Mouse (Mus musculus) heart, postnatal 10 days (tissue): ENCODE results near the gene B3galt1. TPM values are rescaled to one million over a fixed set of nuclear protein-coding genes. Genes with fewer than 3 reads are reported as not detected.

Source experiments
- DNase-seq, 2 experiments: peaks; one replicate each; pipeline ENCODE4 v3.0.0; 2021
- intact Hi-C: fragments of 180-260 bp; cut with DNase I; formaldehyde crosslinking; loops from one replicate; pipeline ENCODE4 v1.15.1; 2025
- total RNA-seq, 2 experiments: library from RNA; stranded (reverse); gene quantifications; 2 replicates each; pipeline ENCODE4 v1.2.3; 2021

B3galt1 gene
- total RNA-seq, 2 experiments from 2014 or later: 4.4 to 5.2 TPM

DNA sequence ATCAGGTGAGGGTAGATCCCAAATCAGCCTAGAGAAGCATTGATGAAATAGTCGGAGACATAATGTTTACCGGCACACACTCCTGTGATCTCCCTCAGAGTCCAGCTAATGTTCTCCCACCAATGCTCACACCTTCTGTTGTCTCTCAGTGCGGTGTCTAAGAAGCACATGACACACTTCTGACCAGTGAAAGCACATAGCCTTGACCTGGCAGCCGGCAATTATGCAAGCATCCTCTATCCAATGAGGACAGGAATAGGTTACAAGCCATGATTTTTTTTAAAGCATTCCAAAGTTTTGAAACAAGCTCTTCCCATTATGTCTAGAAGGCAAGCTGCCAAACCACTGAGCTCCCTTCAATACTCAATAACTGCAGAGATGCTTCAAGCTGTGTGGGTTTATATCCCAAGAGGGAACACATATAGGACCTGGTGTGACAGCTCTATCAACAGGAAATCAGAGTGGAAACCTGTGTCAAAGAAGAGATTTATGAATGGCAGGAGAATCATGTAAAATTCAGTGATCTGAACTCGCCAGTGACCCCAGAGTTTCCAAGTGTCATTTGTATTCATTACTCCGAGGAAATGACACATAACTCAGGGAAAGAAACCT is 456.0 kb downstream of the B3galt1 start:
- intact Hi-C loops: no loop called here

DNA sequence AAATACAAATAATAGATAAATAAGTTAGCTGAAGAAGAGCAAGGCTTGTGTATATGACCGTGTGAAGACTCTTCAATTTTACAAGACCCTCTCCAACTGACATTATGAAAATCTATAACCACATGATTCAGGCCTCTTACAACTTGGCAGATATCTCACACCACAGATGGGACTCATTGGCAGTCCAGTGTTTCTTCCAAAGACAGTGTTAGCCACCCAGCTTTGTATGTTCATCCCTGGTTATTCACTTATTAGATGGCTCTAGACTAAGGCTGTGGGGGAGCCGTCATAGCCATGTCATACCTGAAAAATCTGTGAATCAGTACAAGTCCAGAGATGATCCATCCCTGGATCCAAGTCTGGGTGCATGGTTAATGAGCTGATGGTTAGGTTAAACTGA is 463.1 kb downstream of the B3galt1 start:
- DNase-seq: no peak
- intact Hi-C loops: no loop called here

More for the DNA sequence above, 456.0 kb downstream of the B3galt1 start:
- no peak for DNase-seq

DNA sequence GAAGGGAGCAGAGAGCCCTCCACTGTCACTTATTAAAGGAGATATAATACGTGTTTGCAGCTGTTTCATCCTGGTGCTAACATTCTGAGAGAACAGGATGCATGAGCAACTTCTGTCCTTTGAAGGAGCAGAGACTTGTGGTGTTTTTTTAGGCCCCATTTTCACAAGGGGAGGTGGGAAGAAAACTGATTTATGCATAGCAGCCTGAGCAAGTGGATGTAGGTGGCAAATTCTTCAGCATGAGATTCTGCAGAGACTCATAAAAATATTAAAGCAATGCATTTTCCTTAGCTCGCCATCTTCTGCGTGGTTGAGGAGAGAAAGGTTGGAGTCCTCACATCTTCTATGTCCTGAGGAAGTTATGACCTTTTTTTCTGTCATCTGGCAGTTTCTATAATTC is 469.0 kb downstream of the B3galt1 start:
- no peak for DNase-seq
- intact Hi-C loops: no loop called here

DNA sequence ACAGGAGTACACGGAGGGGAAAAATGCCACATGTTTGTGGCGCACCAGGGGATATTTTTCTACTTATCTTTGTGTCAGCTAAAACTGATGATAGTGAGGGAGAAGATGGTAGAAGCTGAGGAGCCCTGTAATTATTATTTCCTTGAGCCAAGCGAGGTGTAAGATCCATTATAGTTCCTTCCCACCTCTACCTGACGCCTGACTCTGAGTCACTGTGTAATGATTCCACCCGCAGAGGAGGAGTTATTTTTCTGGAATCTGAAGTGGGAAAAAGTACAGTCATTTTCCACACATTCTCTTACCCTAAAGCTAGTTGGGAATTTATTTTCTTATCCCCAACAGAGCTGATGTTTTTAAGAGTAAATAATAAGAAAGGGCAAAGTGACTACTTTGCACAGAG is 475.1 kb downstream of the B3galt1 start:
- DNase-seq: no peak
- intact Hi-C loops: no loop called here

DNA sequence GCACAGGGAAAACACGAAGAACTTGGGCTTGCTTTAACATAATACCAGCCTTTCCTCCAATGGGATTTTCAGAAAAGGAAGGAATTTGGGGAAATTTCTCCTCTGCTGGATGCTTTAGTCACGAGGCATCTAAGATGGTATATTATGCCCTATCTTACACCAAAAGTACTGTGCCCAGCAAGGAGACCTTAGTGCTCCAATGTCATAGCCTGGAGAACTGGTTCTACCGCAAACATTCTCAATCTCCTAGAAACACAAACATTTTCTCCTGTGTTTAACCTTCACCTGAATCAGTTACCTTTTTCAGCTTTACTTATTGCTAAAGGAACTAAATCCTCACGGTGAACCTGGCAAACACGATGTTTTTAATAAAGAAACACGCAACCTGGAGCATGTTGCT is 486.8 kb downstream of the B3galt1 start:
- intact Hi-C loops: no loop called here
- DNase-seq: no peak

DNA sequence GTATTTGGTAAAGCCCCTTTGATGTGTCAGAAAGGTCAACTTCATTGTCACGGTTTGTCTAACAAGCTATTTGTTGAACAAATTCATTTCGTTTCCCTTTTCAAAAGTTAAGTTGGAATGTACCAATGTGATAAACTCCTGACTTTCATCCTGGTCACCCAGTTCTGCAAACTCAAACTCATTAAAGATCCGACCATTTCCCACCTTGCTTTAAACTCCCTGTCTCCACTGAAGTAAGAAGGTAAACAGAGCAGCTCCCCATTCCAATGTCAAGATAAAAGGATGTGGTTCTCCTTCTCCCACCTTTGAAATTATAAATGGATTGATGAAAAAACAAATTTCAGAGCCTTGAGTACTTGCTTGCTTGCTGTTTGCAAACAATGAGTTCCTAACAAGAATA is 487.6 kb downstream of the B3galt1 start:
- intact Hi-C loops: no loop called here
- no peak for DNase-seq

DNA sequence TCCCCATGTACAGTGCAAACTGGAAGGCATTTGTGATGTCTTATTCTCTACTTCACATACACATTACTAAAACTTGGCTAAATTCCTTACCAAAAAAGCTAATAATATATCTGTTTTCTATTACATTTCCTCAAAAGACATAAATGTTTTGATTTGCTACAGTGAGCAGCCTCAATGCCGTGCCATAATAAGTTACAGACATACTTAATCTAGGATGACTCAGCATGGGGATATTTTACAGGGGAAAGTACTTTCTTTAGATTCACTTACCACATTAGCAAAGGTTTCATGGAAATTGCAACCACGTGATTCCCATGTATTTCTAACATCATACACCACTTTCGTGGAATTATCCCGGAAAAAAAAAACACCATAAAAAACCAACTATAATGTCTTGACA is 495.7 kb downstream of the B3galt1 start:
- DNase-seq: no peak
- intact Hi-C loops: no loop called here

DNA sequence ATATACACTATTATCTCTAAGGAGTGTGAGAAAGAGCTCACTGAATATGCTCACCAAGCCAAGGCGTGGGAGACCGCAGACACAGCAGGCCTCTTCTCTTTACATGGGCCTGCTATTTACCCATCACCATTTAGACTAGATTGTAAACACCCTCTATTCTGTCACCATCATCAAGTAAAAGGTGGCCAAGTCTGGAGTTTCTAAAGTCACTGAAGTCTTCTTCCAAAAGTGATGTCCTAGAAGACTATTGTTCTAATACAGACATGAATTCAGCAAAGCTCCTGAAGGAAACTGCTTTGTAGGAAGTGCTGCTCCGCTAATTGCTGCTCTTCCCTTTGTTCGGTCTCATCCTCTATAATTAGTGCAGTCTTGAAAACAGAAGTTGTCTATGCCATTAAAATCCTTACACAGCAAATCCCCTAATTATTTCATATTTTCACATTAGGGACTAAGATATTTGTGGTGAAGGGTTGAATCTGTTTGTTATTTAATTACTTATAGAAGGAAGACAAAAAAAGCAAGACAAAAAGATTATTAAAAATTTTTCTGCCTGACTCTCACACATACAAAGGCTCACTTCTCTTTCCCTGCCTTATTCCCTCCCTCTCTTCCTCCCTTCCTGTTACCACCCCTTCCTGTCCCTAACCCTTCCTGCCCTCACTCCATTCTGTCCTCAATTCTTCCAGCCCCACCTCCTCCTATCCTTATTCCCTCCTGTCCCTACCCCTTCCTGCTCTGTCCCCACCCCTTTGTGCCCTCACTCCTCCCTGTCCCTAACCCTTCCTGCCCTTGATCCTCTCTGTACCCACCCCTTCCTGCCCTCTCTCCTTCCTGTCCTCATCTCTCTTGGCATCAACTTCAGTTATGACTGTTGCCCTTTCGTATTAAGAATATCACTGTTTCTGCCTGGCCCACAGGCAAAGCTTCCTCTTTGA is 514.0 kb downstream of the B3galt1 start:
- intact Hi-C loops: no loop called here
- DNase-seq: no peak

DNA sequence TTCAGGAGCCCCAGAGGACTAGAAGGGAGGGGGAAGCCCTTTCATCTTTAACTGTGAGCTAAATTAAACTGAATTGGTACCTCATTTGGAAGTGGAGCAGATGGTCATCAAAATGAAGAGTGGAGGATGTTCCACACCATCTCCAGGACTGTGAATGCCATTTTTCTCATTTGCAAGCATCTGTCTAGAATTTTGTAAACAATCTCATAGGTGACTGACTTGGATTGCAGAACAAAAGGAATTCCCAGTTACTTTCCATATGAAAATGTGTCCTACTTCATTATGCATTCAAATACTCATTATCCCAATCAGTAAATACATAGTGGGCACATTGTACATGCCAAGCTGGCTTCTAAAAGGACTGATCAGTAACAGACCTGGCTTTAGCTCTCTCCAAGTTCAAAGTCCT is 515.2 kb downstream of the B3galt1 start:
- intact Hi-C loops: no loop called here
- no peak for DNase-seq

DNA sequence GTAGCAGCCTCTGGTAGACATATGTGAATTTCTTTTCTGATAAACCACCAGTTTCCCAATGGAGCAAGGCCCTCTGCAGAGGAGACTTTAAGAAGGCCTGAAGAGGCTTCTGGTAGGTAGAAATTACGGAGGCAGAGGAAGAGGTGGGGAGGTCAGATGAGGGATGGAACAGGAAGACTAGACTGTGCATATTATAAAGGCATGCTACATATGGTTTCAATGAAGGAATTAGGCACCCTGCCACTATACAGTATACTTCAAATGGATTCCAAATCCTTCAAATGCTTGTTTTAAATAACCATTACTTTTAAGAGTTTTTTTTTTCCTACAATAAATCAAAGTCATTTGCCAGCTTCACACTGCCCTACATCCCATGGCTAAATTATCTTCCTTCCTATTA is 518.8 kb downstream of the B3galt1 start:
- intact Hi-C loops: no loop called here
- no peak for DNase-seq

DNA sequence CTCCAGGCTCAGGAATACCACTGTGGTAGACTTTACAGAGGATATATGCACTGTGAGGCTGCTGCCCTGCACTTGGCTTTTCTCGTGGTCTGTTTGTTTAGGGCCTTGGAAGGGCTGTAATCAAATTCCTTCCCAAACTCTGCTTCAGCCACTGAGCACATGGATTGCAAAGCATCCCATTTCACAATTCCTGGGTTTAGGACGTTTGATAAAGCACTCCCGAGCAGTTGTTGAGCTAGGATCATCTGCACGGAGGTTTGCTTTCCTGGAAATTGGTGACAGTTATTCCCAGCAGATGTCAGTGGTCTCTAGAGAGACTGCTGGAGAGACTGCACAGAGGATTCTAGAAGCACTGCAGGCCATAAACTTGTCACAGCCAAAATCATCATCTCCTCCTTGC is 520.4 kb downstream of the B3galt1 start:
- intact Hi-C loops: no loop called here
- DNase-seq: no peak

DNA sequence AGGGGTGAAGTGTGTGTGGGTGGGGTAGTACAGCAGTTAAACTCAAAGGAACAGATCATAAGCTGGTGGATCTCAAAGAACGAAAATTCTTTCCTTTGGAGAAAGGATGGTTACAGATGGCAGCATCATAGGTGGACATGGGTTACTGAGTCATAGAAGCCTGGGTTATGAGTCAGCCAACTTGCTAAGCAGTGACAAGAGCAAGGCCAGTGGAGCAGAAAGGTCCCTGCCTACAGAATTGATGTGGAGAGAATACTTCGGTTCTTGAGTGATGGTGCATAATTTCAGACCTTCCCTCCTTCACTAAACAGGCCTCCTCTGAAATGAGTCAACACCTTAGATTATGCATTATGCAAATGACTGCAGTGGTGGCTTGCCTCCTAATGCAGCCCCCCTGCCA is 525.9 kb downstream of the B3galt1 start:
- intact Hi-C loops: no loop called here
- no peak for DNase-seq

DNA sequence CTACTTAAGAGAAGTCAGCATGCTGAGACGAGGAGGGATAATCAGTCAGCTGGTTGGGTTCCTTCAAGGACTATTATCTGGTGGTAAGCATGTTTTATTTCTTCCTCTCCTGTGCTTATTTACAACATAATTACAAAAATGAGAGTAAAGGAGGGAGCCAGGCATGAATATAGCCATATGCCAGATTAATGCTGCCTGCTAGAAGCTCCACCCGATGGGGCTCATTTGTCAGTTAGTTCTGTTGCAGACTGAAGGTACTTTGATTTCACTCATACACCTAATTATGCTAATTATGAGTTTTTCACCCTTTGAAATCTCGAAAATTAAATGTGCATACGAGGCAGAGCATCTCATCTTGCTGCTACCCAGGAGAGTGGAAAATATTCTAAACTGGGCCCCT is 539.0 kb downstream of the B3galt1 start:
- DNase-seq: no peak
- intact Hi-C loops: no loop called here

DNA sequence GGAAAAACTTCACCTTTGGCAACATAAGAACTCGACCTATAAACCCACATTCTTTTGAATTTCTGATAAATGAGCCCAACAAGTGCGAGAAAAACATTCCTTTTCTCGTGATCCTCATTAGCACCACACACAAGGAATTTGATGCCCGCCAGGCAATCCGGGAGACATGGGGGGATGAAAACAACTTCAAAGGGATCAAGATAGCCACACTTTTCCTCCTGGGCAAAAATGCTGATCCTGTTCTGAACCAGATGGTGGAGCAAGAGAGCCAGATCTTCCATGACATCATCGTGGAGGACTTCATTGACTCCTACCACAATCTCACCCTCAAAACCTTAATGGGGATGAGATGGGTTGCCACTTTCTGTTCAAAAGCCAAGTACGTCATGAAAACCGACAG is 552.4 kb downstream of the B3galt1 start:
- intact Hi-C loops: loop anchor here (5.0 kb wide), 1 partner anchor 229 kb away; no protein-coding TSS in a partner anchor
- peak in 1 of 2 experiments; percentile 5 for DNase-seq

DNA sequence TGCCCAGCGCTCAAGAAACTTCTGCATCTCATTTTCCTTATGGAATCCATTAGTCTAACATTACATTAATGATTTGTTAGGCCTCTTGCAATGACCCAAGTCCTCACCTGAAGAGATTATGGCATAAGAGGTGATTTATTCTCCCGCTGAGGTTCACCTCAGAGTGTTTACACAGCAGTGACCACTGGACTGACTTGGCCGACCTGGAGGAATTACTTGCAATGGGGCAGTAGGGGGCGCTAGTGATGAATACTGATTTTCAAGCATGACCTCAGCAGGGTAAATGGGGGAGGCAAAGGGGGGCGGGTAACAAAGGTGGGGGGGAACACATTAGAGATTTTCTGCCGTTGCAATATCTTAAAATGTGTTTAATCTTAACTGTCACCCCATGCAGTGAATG is 559.1 kb downstream of the B3galt1 start:
- intact Hi-C loops: no loop called here

DNA sequence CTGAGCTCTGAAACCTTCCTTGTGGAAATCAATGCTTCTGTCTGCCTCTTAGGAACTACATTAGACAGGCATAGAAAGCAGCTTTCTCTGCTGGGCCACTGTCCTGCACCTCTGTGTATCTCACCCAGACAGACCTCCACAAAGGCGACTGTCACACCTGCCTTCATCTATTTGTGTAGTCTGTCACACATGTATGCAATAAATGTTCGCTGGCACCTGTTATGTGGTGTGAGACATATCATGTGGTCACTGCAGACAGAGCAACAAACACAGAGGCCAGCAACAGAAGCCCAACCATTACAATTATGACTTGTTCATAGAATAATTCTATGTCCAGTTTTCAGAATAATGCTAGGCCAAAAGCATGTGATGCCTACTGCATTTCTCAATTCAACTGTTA is 575.4 kb downstream of the B3galt1 start:
- no peak for DNase-seq
- intact Hi-C loops: no loop called here

More for the DNA sequence above, 559.1 kb downstream of the B3galt1 start:
- DNase-seq: peak in 1 of 2 experiments; percentile 14

DNA sequence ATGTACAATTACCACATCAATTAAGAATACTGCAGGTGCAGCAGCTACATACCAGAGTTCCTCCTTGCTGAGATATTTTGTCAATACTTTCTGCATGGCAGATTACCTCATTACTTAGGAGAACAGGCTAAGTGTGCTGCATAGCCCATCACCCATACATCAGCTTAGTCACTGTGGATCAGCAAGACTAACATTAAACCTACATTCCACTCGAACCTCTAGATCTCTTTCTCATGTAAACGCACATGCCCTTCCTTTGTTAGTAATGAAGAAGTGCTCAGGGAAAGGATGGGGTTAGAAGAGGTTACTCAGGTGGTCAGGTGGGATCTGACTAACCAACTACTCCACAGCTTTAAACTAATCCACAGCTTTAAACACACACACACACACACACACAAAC is 577.6 kb downstream of the B3galt1 start:
- DNase-seq: no peak
- intact Hi-C loops: no loop called here

DNA sequence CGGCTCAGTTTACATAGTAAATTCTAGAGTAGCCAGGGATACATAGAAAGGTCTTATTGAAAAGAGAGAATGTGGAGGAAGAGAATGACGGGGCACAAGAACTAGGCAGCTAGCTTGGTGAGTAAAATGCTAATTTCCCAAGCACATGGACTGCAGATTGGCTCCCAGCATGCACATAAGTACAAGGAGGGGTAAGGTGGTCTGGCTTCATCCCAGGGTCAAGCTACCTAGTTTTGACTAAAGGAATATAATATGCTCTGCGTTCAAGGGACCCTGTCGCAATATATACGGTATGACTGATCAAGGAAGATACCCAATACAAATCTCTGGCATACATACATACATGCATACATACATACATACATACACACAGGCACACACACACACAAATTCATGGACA is 594.1 kb downstream of the B3galt1 start:
- DNase-seq: no peak
- intact Hi-C loops: no loop called here

DNA sequence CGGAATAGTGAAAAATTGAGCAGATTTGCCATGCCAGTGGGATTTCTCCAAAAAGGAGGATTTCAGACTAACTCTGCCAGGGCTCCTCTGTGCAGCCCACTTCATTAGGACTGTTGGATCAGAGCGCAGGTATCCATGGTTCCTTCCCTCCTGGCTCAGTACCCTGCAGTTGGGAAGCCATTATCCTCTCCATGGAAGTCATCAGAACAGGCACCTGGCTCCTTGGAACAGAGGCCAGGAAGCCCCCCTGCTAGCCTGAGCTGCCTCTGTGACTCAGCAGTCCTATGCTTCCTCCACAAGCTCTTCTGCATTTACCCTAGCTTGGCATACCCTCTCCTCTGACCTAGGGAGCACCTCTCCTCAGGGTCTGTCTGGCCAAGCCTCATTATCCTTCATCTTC is 594.9 kb downstream of the B3galt1 start:
- no peak for DNase-seq

DNA sequence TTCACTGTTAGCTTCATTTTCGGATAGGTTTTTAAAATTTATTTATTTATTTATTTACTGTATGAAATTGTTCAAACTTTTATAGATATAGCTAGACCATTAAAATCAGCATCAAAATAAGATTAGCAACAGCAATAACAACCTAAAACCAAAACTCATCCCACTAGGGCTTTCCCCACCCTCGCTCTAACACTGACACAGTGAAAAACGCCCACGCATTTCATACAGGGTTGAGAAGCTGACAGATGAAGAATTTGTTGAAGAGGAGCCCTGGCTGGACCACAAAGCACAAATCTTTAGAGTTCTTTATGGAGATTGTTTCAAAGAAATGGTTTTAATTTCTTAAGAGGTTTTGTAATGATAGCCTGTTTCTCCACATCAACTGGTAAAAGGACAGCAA is 596.3 kb downstream of the B3galt1 start:
- intact Hi-C loops: no loop called here

More for the DNA sequence above, 594.9 kb downstream of the B3galt1 start:
- intact Hi-C loops: no loop called here

DNA sequence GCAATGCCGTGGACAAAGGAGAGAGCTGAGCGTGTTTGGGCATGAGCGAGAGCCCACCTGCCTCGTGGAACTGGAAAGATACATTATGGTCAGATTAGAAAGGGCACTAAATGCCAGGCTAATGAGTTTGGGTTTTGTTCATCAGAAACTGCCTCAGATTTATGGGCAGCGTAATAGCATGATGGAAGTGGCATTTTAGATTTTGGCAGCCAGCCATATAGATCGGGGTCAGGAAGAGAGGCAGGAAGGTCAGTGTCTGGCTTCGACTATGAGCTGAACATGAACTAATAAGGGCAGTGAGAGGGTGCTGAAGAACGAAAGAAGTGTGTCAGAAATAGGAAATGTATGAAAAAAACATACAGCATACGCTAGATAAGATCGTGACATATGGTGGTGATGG is 605.6 kb downstream of the B3galt1 start:
- intact Hi-C loops: no loop called here
- DNase-seq: no peak

More for the DNA sequence above, 596.3 kb downstream of the B3galt1 start:
- no peak for DNase-seq
